Mouse (Mus musculus) megakaryocyte, embryonic 14.5 days (primary cell): ENCODE results near the gene Tas2r143. TPM values are rescaled to one million over a fixed set of nuclear protein-coding genes. Genes with fewer than 3 reads are reported as not detected.
A peak's percentile ranks its signal among the peaks of the same experiment; 100 is the strongest.

Source experiments
- H3K27me3 ChIP-seq: replicated peaks from 2 replicates; pipeline ENCODE3; 2012; ENCODE audit warnings: inconsistent platforms
- H3K36me3 ChIP-seq: replicated peaks from 2 replicates; pipeline ENCODE3; 2012; ENCODE audit warnings: low read length, inconsistent platforms, mixed read lengths
- H3K4me1 ChIP-seq: 2 replicates; pipeline ENCODE4 v1.6.1; 2012; ENCODE audit warnings: inconsistent platforms
- H3K4me3 ChIP-seq: replicated peaks from 2 replicates; pipeline ENCODE3; 2012; ENCODE audit warnings: moderate library complexity, mild to moderate bottlenecking, inconsistent platforms
- H3K9me3 ChIP-seq: 2 replicates; pipeline ENCODE4 v1.6.1; 2012; ENCODE audit warnings: inconsistent platforms
- FLI1 ChIP-seq: IDR thresholded peaks from 2 replicates; pipeline ENCODE4 v1.6.1; 2012; ENCODE audit warnings: low read length, inconsistent platforms, mixed read lengths
- GATA1 ChIP-seq: IDR thresholded peaks from 3 replicates; pipeline ENCODE4 v1.6.1; 2012; ENCODE audit warnings: mixed read lengths, low read length, inconsistent platforms, borderline replicate concordance
- polyA plus RNA-seq: library from polyadenylated mRNA; stranded (reverse); fragments of >175 nt; gene quantifications from 2 replicates; pipeline ENCODE4 v1.2.3, GENCODE M21; 2012; ENCODE audit warnings: low replicate concordance; ENCODE audit not compliant: insufficient read depth

Gene Tas2r143
- polyA plus RNA-seq, 1 experiment: not detected

DNA sequence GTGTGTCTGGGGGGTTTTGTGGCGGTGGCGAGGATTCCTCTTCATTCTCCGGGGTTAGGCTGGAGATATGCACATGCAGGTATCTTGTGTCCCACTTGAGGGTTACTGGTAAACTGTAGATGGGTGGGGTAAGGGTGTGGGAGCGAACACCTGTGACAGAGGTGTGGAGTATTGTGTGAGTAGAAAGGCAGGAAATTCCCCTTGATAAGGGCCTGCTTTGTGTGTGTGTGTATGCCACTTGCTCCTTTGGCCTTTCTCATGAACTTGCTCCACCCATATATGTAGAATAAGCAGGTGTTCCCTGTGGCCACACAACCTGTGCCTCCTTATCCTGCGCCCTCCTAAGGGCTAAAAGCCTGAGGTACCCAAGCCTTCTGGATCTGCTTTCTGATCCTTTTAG, 43.1 kb upstream of the Tas2r143 start:
- peak overlapping the region; percentile 98 for H3K4me3 ChIP-seq
- no peaks in the 10 kb centered on the region for H3K9me3 ChIP-seq
- no peaks in the 10 kb centered on the region for H3K27me3 ChIP-seq
- TF ChIP-seq FLI1 (no peak), GATA1 (no peak)
- peaks cover 99% of the 10 kb centered on the region for H3K36me3 ChIP-seq
- peaks cover 99% of the 10 kb centered on the region for H3K4me1 ChIP-seq

DNA sequence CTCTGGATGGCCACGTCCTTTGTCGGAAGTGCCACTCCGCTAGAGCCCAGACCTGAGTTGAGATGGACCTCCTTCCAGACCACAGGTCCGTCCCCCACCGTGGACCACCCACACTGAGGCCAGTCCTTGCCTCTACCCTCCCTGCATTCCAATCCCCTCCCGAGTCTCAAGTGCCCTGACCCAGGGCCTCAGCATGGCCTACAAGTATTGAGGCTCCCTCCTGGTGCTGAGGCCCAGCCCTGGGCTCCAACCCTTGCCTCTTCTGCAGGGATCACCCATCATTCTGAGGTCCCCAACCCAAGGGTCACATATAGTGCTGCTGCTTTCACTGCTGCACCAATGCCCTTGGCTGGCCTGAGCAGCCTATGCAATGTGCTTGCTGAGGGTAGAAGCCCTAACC, 42.1 kb upstream of the Tas2r143 start:
- Histone ChIP-seq H3K9me3 (no peaks in the 10 kb centered on the region), H3K4me1 (peaks cover 100% of the 10 kb centered on the region), H3K27me3 (no peaks in the 10 kb centered on the region), H3K4me3 (peak overlapping the region; percentile 59), H3K36me3 (peaks cover 99% of the 10 kb centered on the region)
- TF ChIP-seq FLI1: no peak
- TF ChIP-seq GATA1: no peak

DNA sequence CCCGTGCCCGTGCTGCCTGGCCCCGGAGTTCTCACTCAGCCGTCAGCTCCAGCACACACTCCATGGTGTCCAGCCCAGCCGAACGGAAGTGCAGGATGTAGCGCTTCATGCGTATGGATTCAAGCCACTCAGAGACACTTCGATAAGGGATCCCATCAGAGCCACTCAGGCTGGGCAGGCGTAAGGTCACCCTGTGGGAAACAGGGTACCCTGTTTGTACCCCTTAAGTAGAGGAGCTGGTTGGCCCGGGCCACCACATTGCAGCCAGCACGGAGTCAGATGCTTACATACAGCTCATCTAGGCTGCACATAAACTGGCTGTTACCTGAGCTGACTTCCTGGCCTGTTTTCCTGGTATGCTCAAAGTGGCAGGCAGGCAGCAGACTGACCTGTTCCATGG, 41.1 kb upstream of the Tas2r143 start:
- H3K4me1 ChIP-seq: peaks cover 100% of the 10 kb centered on the region
- no peaks in the 10 kb centered on the region for H3K9me3 ChIP-seq
- peak overlapping the region; percentile 51 for H3K4me3 ChIP-seq
- TF ChIP-seq FLI1 (no peak), GATA1 (no peak)
- no peaks in the 10 kb centered on the region for H3K27me3 ChIP-seq
- peaks cover 98% of the 10 kb centered on the region for H3K36me3 ChIP-seq

DNA sequence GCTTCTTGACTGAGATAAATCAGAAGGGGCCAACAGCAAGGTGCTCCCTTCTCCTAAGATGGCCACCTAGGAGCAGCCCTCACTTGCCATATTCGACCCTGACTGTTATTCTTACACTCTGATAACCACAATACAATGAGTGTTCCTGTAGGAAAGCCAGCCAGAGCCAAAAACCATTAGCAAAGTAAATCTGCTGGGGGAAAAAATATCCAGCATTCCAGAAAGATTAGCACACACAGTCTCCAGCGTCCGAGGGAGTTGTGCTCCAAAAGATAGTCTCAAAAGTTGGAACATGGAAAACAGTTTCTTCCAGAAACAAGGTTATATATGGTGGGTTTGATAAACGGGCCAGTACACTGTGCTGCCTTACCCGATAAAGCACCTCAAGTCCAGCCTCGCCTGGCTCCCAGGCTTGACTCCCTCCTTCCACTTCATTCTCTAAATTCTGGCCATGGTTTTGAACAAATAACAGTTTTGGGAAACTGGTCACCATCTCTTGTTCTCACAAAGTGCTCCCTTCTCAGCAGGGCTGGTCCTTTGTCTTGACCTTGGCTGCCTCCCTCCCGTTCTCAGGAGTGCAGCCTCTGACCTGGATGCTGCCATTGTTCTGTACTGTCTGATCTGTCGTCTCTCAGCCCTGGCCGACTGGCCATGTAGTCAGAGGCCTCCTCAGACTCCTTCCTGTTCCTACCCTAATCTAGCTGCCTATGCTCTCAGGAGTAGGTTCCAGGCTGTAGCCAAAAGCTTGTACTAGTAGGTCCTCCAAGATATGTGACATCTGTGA, 40.5 kb upstream of the Tas2r143 start:
- TF ChIP-seq GATA1 (no peak), FLI1 (no peak)
- H3K4me3 ChIP-seq: peak overlapping the region; percentile 51
- peaks cover 98% of the 10 kb centered on the region for H3K36me3 ChIP-seq
- H3K9me3 ChIP-seq: no peaks in the 10 kb centered on the region
- peaks cover 100% of the 10 kb centered on the region for H3K4me1 ChIP-seq
- no peaks in the 10 kb centered on the region for H3K27me3 ChIP-seq

DNA sequence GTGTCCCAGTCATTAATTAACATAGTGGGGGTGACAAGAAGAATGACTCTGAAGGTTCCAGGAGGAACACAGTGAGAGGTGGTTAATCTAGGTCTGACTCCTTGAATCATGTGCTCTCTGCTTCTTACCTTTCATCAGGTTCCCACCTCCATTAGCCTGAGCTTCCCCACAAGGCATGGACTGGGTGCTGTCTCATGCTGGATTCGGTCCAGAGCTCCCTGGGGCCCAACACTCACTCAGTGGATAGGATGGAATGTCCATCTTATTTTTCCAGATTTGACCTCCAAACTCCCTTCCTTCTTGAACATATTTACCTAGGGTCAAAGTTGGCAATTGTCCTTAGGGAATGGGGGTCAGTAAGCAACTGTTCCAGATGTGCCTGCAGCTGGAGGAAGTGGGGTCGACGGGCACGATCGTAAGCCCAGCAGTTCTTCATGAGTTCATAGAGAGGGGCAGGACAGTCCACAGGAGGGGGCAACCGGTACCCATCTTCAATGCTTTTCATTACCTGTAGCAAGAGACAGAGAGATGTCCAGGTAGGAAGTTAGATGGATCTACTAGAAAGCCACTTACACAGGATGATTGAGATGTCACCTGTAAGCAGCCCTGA, 39.7 kb upstream of the Tas2r143 start:
- Histone ChIP-seq H3K36me3 (peaks cover 98% of the 10 kb centered on the region), H3K9me3 (no peaks in the 10 kb centered on the region), H3K4me1 (peaks cover 100% of the 10 kb centered on the region), H3K4me3 (no peak overlapping the region), H3K27me3 (no peaks in the 10 kb centered on the region)
- TF ChIP-seq GATA1 (no peak), FLI1 (no peak)

DNA sequence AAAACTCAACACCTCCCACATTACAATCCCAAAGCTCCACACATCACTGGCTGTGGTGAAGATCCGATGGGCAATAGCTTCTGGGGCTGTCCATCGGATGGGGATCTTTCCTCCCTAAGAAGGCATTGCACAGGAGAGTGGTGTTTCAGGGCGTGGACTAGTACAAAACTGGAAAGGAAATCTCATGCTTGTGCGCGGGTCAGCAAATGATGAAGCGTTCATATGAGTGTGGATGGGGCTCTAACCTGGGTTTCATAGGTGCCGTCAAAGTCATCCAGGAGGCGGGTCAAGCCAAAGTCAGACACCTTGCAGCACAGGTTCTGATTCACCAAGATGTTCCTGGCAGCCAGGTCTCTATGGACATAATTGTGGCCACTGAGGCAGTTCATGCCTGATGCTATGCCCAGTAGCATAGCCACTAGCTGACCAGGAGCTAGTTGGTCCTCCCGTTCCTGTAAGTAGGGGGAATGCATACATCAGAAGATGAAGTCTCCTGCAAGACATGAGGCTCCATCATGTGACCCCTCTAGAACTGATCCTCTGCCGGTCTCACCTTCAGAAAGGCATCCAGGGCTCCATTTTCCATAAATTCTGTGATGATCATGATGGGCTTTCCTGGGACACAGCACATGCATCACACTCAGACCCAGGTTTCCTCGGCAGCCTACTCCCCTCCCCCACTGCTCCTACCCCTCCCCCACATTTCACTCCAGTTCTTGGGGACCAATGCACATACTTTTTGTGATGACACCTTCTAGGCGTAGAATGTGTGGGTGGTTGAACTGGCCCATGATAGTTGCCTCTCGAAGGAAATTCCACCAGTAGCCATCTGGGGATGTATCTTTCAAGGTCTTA, 38.8 kb upstream of the Tas2r143 start:
- TF ChIP-seq GATA1: no peak
- TF ChIP-seq FLI1: no peak
- peak overlapping the region; percentile 19 for H3K4me3 ChIP-seq
- peaks cover 94% of the 10 kb centered on the region for H3K4me1 ChIP-seq
- no peaks in the 10 kb centered on the region for H3K9me3 ChIP-seq
- peaks cover 93% of the 10 kb centered on the region for H3K36me3 ChIP-seq
- H3K27me3 ChIP-seq: no peaks in the 10 kb centered on the region

DNA sequence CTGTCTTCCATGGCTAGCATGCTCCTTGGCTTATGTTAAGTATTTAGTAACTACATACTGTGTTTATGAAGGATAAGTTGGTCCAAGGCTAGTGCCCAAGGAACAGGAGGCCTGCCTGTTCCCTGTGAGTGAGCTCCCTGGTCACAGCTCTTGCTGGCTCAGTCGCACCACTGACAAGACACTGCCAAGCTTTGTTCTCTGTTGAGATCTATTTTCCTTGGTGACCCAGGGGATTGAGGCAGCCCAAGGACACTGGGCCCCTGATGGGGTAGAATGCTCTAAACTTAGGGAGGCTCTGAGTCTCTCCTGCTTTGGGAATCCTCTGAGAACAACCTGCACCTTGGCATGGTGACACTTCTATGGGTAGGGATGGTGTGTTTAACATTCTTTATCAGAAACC, 38.0 kb upstream of the Tas2r143 start:
- peaks cover 85% of the 10 kb centered on the region for H3K36me3 ChIP-seq
- H3K4me3 ChIP-seq: peak overlapping the region; percentile 10
- no peaks in the 10 kb centered on the region for H3K9me3 ChIP-seq
- TF ChIP-seq FLI1: no peak
- TF ChIP-seq GATA1: no peak
- H3K4me1 ChIP-seq: peaks cover 85% of the 10 kb centered on the region
- no peaks in the 10 kb centered on the region for H3K27me3 ChIP-seq

DNA sequence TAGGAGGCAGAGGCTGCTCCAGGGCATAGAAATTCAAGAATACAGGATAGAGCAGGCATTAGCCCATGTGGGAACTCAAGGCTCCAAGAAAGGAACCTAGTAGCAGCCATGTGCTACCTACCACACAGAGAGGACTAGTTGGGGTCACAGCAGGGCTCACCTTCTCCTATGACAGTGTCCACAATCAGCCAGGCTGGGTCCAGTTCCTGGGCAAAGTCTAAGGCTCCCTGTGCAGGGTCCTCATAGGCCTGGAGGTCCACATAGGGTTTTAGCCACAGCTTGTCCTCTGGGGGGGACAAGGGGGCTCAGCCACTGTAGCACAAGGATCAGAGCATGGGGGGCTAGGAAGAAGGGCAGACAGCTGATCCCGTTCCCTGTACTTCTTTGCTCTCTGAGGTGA, 37.5 kb upstream of the Tas2r143 start:
- Histone ChIP-seq H3K4me3 (peak overlapping the region; percentile 42), H3K4me1 (peaks cover 83% of the 10 kb centered on the region), H3K36me3 (peaks cover 82% of the 10 kb centered on the region), H3K9me3 (no peaks in the 10 kb centered on the region), H3K27me3 (no peaks in the 10 kb centered on the region)
- TF ChIP-seq FLI1 (no peak), GATA1 (no peak)

DNA sequence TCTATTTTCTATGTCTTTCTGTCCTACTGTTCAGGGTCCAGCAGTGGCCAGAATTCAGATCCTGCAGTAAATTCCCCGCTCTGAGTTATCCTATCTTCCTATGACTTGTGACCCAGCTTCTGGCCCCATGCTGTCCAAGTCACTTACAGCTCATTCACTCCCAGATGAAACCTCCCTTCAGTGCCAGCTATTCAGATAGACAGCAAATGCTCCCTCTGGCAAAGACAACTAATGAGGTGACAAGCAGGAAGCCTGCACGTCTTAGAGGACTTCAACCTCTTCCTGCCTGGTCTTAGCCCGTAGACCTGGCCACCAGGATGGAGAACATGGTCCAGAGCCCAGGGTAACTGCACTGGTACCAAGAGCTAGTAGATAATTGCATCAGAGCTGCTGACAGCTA, 37.1 kb upstream of the Tas2r143 start:
- Histone ChIP-seq H3K4me3 (no peak overlapping the region), H3K9me3 (no peaks in the 10 kb centered on the region), H3K27me3 (no peaks in the 10 kb centered on the region), H3K36me3 (peaks cover 80% of the 10 kb centered on the region), H3K4me1 (peaks cover 80% of the 10 kb centered on the region)
- TF ChIP-seq GATA1: no peak
- TF ChIP-seq FLI1: no peak
